Mouse (Mus musculus) liver, embryonic 13.5 days (tissue): ENCODE measurements around the gene Tor1aip1. TPM values are rescaled to one million over a fixed set of nuclear protein-coding genes. Genes with fewer than 3 reads are reported as not detected.
A peak's percentile ranks its signal among the peaks of the same experiment; 100 is the strongest.

Experiments
- ATAC-seq: fragments of 200-750 bp; cut with Nextera tagmentation; 2 replicates; pipeline ENCODE4 v1.8.0; 2017; ENCODE audit warnings: low read depth, mild to moderate bottlenecking, moderate number of reproducible peaks, moderate library complexity
- DNase-seq: peaks from one replicate; pipeline ENCODE4 v3.0.0; 2022
- H3K27ac ChIP-seq: fragments of 300-500 bp; sonication (generic); 2 replicates; pipeline ENCODE4 v1.5.1; 2015; ENCODE audit warnings: moderate library complexity, mild to moderate bottlenecking, inconsistent platforms
- H3K27me3 ChIP-seq: fragments of 300-500 bp; sonication (generic); 2 replicates; pipeline ENCODE4 v1.6.1; 2015; ENCODE audit warnings: mild to moderate bottlenecking, inconsistent platforms
- H3K36me3 ChIP-seq: fragments of 300-500 bp; sonication (generic); 2 replicates; pipeline ENCODE4 v1.6.1; 2015; ENCODE audit warnings: mild to moderate bottlenecking, inconsistent platforms
- H3K4me1 ChIP-seq: fragments of 300-500 bp; sonication (generic); replicated peaks from 2 replicates; pipeline ENCODE4 v1.6.1; 2015; ENCODE audit warnings: inconsistent platforms
- H3K4me2 ChIP-seq: fragments of 300-500 bp; sonication (generic); 2 replicates; pipeline ENCODE4 v1.6.1; 2015; ENCODE audit warnings: inconsistent platforms, mild to moderate bottlenecking, moderate library complexity
- H3K4me3 ChIP-seq: fragments of 300-500 bp; sonication (generic); replicated peaks from 2 replicates; pipeline ENCODE4 v1.5.1; 2015; ENCODE audit warnings: mild to moderate bottlenecking, inconsistent platforms
- H3K9ac ChIP-seq: fragments of 300-500 bp; sonication (generic); 2 replicates; pipeline ENCODE4 v1.6.1; 2015; ENCODE audit warnings: mild to moderate bottlenecking, inconsistent platforms
- H3K9me3 ChIP-seq: fragments of 300-500 bp; sonication (generic); replicated peaks from 2 replicates; pipeline ENCODE4 v1.6.1; 2016; ENCODE audit warnings: inconsistent platforms
- WGBS: fragments of 180-500 bp; shearing (Covaris S2); methylation state at CpG from one replicate; pipeline ENCODE4 v1.1.7; 2015; ENCODE audit not compliant: insufficient replicate concordance; 5-methylcytosine and 5-hydroxymethylcytosine counted together
- polyA plus RNA-seq: library from polyadenylated mRNA; unstranded; fragments of >200 nt; fragmentation: Nextera tagmentation; extraction: Ambion mirVana; gene quantifications from 2 replicates; pipeline ENCODE4 v1.2.1, GENCODE M21; 2015

Tor1aip1 gene
- polyA plus RNA-seq, 1 experiment from 2014 or later: 25.9 TPM

DNA sequence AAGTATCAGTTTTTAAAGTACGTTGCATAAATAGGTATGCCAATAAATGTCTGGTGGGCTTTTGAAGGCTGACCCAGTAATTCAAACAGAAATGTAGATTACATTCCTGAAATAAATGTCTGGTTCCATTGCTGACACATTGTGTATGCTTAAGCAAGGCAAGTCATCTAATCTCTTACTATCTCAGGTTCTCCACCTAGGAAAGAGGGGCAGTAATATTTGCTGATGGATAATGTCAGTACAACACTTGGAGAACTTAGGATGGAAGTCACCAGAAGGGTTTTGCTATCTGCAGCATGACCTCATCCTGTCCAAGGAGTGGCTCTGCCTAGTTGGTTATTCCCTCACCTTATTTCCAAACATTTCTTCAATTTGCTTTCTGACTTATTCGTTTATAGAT, 41.8 kb downstream of the Tor1aip1 start:
- Histone ChIP-seq H3K27me3 (no peaks in the 10 kb centered on the region), H3K36me3 (no peaks in the 10 kb centered on the region), H3K4me3 (no peak overlapping the region), H3K4me2 (no peak overlapping the region), H3K4me1 (no peaks in the 10 kb centered on the region), H3K9me3 (no peaks in the 10 kb centered on the region), H3K9ac (no peak overlapping the region), H3K27ac (no peak overlapping the region)
- no peak for DNase-seq
- WGBS: 53% methylated on average over 2 of the region's 2 CpGs
- no peak for ATAC-seq

DNA sequence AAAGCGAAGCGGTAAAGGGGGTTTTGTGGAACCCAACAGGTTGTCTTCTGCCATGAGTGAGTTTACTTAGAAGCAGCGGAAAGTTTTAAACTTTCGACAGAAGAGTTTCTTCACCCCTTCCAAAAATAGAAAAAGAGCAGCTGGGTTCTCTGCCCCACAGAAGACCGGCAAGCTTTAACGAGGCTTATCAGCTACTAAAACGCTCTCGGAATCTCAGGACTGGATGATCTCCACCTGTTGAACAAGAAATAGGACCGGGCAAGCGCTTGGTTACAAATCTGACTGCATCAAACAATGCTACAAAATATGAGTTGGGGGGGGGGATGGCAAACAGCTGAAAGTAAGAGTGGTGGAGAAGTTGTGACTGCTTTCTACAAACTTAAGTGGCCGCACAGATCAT, 45.9 kb downstream of the Tor1aip1 start:
- no peak for DNase-seq
- WGBS: 66% methylated on average over 11 of the region's 11 CpGs

DNA sequence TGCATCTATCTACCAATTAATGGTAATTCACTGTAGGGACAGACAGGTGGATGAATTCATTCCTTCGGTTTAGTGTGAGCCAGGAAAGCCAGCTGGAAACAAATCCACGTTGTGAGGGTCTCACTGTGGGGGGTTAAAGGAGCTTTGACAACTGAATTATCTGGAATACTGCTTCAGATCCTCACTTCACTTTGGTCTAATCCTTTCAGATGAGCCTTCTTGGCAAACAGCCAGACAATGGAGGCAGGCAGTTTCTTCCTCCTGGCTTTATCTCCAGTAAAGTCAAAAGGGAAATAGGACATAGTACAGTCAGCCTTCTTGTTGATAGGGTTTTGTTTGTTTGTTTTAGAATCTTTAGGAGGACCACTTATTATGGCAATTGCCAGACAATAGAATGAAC, 46.9 kb downstream of the Tor1aip1 start:
- DNase-seq (no peak), ATAC-seq (no peak)
- no peaks in the 10 kb centered on the region for H3K4me1 ChIP-seq
- no peak overlapping the region for H3K27ac ChIP-seq
- H3K27me3 ChIP-seq: no peaks in the 10 kb centered on the region
- no peak overlapping the region for H3K4me2 ChIP-seq
- H3K4me3 ChIP-seq: no peak overlapping the region
- H3K9ac ChIP-seq: no peak overlapping the region
- H3K9me3 ChIP-seq: no peaks in the 10 kb centered on the region
- WGBS: 32% methylated on average over 2 of the region's 2 CpGs
- no peaks in the 10 kb centered on the region for H3K36me3 ChIP-seq

More for the DNA sequence above, 45.9 kb downstream of the Tor1aip1 start:
- Histone ChIP-seq H3K4me2 (no peak overlapping the region), H3K9me3 (no peaks in the 10 kb centered on the region), H3K4me1 (no peaks in the 10 kb centered on the region), H3K27ac (no peak overlapping the region), H3K36me3 (no peaks in the 10 kb centered on the region), H3K27me3 (no peaks in the 10 kb centered on the region), H3K9ac (no peak overlapping the region), H3K4me3 (no peak overlapping the region)
- ATAC-seq: no peak

DNA sequence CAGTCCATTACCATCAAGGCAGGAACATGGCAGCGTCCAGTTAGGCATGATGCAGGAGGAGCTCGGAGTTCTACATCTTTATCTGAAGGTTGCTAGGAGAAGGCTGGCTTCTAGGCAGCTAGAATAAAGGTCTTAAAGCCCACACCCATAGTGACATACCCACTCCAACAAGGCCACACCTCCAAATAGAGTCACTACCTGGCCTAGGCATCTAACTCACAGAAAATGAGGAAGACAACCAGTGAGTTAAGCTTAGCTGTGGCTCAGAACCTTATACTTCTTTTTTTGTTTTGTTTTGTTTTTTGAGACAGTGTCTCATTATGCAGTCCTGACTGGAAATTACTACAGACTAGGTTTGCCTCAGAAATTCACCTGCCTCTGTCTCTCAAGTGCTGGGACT, 48.7 kb downstream of the Tor1aip1 start:
- Histone ChIP-seq H3K27ac (no peak overlapping the region), H3K4me1 (peaks cover 6% of the 10 kb centered on the region), H3K36me3 (no peaks in the 10 kb centered on the region), H3K4me3 (no peak overlapping the region), H3K27me3 (no peaks in the 10 kb centered on the region), H3K4me2 (no peak overlapping the region), H3K9ac (no peak overlapping the region), H3K9me3 (no peaks in the 10 kb centered on the region)
- ATAC-seq: no peak
- WGBS: 60% methylated on average over 2 of the region's 2 CpGs
- no peak for DNase-seq

DNA sequence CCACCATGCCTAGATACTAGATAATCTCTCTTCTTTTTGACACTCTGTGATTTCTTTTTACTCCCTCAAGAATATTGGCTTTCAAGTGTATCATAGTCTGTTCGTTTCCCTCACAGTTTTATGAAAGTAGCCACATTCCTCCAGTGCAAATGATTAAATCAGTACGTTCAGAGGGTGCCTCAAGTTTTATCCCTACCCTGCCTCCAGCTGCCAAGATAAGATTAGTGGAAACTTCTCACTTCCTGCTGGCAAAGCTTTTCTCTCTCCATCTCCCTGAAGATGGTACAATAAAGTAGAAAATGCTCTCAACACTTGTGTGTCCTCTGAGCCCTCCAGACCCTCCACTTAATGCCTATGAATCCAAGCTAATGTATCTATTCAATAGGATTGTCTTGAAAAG, 61.3 kb downstream of the Tor1aip1 start:
- ATAC-seq: no peak
- no peaks in the 10 kb centered on the region for H3K36me3 ChIP-seq
- H3K9ac ChIP-seq: no peak overlapping the region
- no peaks in the 10 kb centered on the region for H3K9me3 ChIP-seq
- H3K27ac ChIP-seq: no peak overlapping the region
- peak overlapping the region; percentile 97; the same call in 1 of the 2 replicates for H3K4me3 ChIP-seq
- peak; percentile 22 for DNase-seq
- H3K4me1 ChIP-seq: peaks cover 33% of the 10 kb centered on the region
- WGBS: 9% methylated on average over 2 of the region's 2 CpGs
- no peaks in the 10 kb centered on the region for H3K27me3 ChIP-seq
- H3K4me2 ChIP-seq: peak overlapping the region; percentile 82

DNA sequence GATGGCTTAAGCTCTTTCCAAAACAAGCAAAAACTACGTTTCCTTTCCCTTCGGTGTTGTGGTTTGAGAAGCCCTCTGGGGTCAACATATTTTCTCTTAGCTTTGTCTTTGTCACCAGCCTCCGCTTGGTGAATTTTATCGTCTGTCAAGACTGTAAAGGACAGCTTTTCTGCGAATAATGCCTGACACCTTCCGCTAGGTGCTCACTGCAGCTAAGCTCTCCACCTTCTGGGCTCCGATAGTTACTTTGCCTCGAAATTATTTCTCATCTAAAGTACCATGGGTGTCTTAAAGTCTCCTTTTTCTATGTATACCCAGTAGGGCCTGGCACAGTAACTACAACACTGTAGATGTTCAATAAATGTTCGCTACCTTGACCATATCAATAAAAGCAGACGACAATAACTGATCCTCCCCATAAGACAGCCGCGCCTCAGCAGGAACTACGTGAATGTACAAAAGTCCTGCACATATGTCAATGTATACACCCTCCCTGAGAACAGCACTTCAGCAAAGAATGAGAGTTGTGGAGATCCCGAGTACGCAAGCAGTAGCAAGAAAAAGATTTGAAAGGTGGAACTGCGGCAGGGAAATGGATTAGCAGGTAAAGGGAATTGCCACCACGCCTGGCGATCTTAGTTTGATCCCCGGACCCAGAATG, 62.4 kb downstream of the Tor1aip1 start:
- H3K27me3 ChIP-seq: no peaks in the 10 kb centered on the region
- H3K9me3 ChIP-seq: no peaks in the 10 kb centered on the region
- no peak for ATAC-seq
- WGBS: 7% methylated on average over 19 of the region's 19 CpGs
- H3K36me3 ChIP-seq: no peaks in the 10 kb centered on the region
- H3K9ac ChIP-seq: peak overlapping the region; percentile 82
- H3K4me1 ChIP-seq: peaks cover 40% of the 10 kb centered on the region
- DNase-seq: peak; percentile 27
- peak overlapping the region; percentile 97 for H3K27ac ChIP-seq
- peak overlapping the region; percentile 97 for H3K4me3 ChIP-seq
- H3K4me2 ChIP-seq: peak overlapping the region; percentile 82

DNA sequence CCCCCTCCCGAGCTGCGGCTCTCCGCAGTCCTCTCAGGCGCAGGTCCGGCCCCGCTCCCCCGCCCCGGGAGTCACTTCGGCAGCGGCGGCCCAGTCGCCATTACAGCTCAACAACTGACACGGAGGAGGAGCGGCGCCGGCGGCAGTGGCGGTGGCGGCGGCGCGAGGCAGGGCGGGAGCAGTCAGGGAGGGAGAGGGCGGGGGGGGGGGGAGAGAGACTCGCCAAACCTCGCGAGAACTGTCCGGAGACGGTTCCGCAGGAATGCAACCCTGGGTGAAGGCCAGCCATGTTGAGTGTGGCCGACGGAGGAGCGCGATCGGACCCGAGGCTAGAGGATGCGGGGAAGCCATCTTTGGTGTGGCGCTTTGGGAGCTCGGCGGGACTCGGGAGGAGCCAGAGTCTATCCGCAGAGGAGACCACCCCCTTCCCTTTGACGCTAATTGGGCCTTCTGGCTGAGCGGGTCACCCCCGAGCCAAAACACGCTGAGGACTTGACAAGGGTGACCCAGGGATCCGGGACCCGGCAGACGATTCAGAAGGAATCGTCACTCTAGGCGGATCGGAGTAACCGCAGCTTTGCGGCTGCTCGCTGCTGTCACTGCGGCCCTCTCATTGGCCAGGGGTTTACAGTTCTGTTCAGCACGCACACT, 63.1 kb downstream of the Tor1aip1 start, which contains the start of gene Cep350:
Gene Cep350, minus strand, starts transcription at position 188 of the 651 bp plus-strand sequence.
- peaks cover 46% of the 10 kb centered on the region for H3K4me1 ChIP-seq
- H3K9me3 ChIP-seq: no peaks in the 10 kb centered on the region
- 0% methylated on average over 40 of the region's 57 CpGs for WGBS
- H3K4me2 ChIP-seq: peak within 1 kb of the TSS; percentile 82
- H3K9ac ChIP-seq: peak within 1 kb of the TSS; percentile 99
- no peaks in the 10 kb centered on the region for H3K27me3 ChIP-seq
- ATAC-seq: peak; percentile 96
- peak; percentile 96 for DNase-seq
- H3K36me3 ChIP-seq: no peaks in the 10 kb centered on the region
- H3K4me3 ChIP-seq: peak within 1 kb of the TSS; percentile 97
- peak within 1 kb of the TSS; percentile 97 for H3K27ac ChIP-seq

DNA sequence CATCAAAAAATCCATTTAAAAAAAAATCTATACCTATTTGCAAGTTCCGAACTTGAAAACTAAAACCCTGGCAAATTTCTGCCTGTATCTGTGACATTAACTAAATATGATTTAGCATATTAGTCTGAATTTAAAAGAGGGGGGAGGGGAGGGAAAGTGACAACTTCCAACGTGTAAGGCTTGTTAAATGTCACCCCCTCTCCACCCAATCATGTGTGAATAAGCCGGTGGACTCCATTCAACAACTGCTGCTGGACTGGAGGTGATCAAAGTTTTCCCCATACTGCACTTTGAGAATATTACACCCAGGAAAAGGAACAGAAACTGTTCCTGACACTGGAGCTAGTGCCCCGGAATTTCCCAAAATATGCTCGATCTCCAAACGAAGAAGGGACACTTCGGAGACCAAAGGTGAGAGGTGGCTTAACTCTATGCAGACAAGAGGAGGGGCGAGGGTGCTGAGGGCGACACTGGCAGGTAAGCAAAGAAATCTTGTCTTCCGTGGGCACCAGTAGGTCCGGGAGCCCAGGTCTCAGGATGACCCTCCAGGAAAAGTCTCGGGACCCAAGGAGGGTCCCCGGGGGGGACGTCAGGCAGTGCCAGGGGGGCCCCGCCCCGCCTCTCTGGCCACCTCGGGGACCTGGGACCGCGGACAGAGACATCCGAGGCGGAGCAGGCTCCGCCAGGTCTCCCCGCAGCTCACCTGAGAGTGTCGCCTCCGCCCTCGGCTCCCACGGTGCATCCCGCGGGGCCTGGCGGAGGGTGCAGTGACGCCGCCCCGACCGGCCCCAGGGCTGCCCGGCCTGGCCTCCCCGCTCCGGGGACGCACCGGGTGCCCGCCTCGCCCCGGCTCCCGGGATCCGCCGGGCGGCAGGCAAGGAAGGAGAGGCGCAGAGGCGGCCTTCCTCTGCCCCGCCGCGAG, 63.9 kb downstream of the Tor1aip1 start:
- Histone ChIP-seq H3K36me3 (no peaks in the 10 kb centered on the region), H3K4me1 (peaks cover 52% of the 10 kb centered on the region), H3K4me3 (peak overlapping the region; percentile 97), H3K9me3 (no peaks in the 10 kb centered on the region), H3K9ac (peak overlapping the region; percentile 99), H3K27ac (peak overlapping the region; percentile 97), H3K27me3 (no peaks in the 10 kb centered on the region), H3K4me2 (peak overlapping the region; percentile 74)
- no peak for DNase-seq
- peak; percentile 66 for ATAC-seq
- WGBS: 2% methylated on average over 35 of the region's 51 CpGs

Other genes with a start within 250 kb of the Tor1aip1 start
- gene Qsox1, start 223.6 kb downstream of the Tor1aip1 start, polyA plus RNA-seq: 20.5 and 21.4 TPM in 2 replicates
- 5.0 TPM in 2 replicates for gene Cep350, start 63.2 kb downstream of the Tor1aip1 start, polyA plus RNA-seq
- gene Tor1aip2, start 1.1 kb downstream of the Tor1aip1 start, polyA plus RNA-seq: 47.9 and 58.5 TPM in 2 replicates
- 0.06 TPM in 2 replicates for gene Fam163a, start 168.5 kb upstream of the Tor1aip1 start, polyA plus RNA-seq